Mouse (Mus musculus) heart, embryonic 12.5 days (tissue): ENCODE results near the gene Sesn1. TPM values are rescaled to one million over a fixed set of nuclear protein-coding genes. Genes with fewer than 3 reads are reported as not detected.

Experiments
- ATAC-seq: fragments of 200-750 bp; cut with Nextera tagmentation; 2 replicates; pipeline ENCODE4 v1.8.0; 2017; ENCODE audit warnings: moderate TSS enrichment, moderate library complexity; ENCODE audit not compliant: insufficient number of reproducible peaks, low FRiP score
- H3K27ac ChIP-seq: fragments of 300-500 bp; sonication (generic); 2 replicates; pipeline ENCODE4 v1.5.1; 2016; ENCODE audit warnings: mild to moderate bottlenecking, moderate library complexity; ENCODE audit not compliant: poor library complexity, severe bottlenecking
- H3K27me3 ChIP-seq: fragments of 300-500 bp; sonication (generic); replicated peaks from 2 replicates; pipeline ENCODE4 v1.6.1; 2016; ENCODE audit warnings: mild to moderate bottlenecking, moderate library complexity
- H3K36me3 ChIP-seq: fragments of 300-500 bp; sonication (generic); 2 replicates; pipeline ENCODE4 v1.6.1; 2016; ENCODE audit warnings: mild to moderate bottlenecking, moderate library complexity
- H3K4me1 ChIP-seq: fragments of 300-500 bp; sonication (generic); replicated peaks from 2 replicates; pipeline ENCODE4 v1.6.1; 2016; ENCODE audit warnings: mild to moderate bottlenecking
- H3K4me2 ChIP-seq: fragments of 300-500 bp; sonication (generic); 2 replicates; pipeline ENCODE4 v1.6.1; 2016; ENCODE audit warnings: mild to moderate bottlenecking, moderate library complexity
- H3K4me3 ChIP-seq: fragments of 300-500 bp; sonication (generic); 2 replicates; pipeline ENCODE4 v1.5.1; 2016; ENCODE audit warnings: mild to moderate bottlenecking
- H3K9ac ChIP-seq: fragments of 300-500 bp; sonication (generic); 2 replicates; pipeline ENCODE4 v1.6.1; 2016; ENCODE audit warnings: mild to moderate bottlenecking, moderate library complexity
- H3K9me3 ChIP-seq: fragments of 300-500 bp; sonication (generic); replicated peaks from 2 replicates; pipeline ENCODE4 v1.6.1; 2016; ENCODE audit warnings: mild to moderate bottlenecking, moderate library complexity
- WGBS: fragments of 180-500 bp; shearing (Covaris S2); methylation state at CpG from one replicate; pipeline ENCODE4 v1.1.7; 2016; 5-methylcytosine and 5-hydroxymethylcytosine counted together
- polyA plus RNA-seq: library from polyadenylated mRNA; unstranded; fragments of >200 nt; fragmentation: Nextera tagmentation; extraction: Ambion mirVana; gene quantifications from 2 replicates; pipeline ENCODE4 v1.2.1, GENCODE M21; 2016

Sesn1 gene
- polyA plus RNA-seq, 1 experiment from 2014 or later = 27.8 TPM

- WGBS = 72% methylated on average over 6 of the region's 6 CpGs
- no peak overlapping the region for H3K27ac ChIP-seq
These were observed 22.5 kb downstream of the Sesn1 start for GRCm38 (mm10) chr10:41832191-41832590.

GRCm38 (mm10) chr10:41834131-41834530 lies 24.4 kb downstream of the Sesn1 start:
- Histone ChIP-seq H3K4me1 (no peaks in the 10 kb centered on the region), H3K9ac (no peak overlapping the region), H3K4me3 (no peak overlapping the region), H3K27ac (no peak overlapping the region), H3K27me3 (no peaks in the 10 kb centered on the region), H3K9me3 (peaks cover 8% of the 10 kb centered on the region; the same call in 1 of the 2 replicates), H3K4me2 (no peak overlapping the region), H3K36me3 (peaks cover 7% of the 10 kb centered on the region; the same call in 1 of the 2 replicates)
- WGBS = 84% methylated on average over 2 of the region's 2 CpGs
- ATAC-seq = no peak

More at GRCm38 (mm10) chr10:41832191-41832590, 22.5 kb downstream of the Sesn1 start:
- Histone ChIP-seq H3K9ac (no peak overlapping the region), H3K9me3 (peaks cover 8% of the 10 kb centered on the region; the same call in 1 of the 2 replicates), H3K4me3 (no peak overlapping the region), H3K4me1 (peaks cover 9% of the 10 kb centered on the region), H3K4me2 (no peak overlapping the region), H3K36me3 (peaks cover 6% of the 10 kb centered on the region; the same call in 1 of the 2 replicates), H3K27me3 (no peaks in the 10 kb centered on the region)
- ATAC-seq = no peak

DNA sequence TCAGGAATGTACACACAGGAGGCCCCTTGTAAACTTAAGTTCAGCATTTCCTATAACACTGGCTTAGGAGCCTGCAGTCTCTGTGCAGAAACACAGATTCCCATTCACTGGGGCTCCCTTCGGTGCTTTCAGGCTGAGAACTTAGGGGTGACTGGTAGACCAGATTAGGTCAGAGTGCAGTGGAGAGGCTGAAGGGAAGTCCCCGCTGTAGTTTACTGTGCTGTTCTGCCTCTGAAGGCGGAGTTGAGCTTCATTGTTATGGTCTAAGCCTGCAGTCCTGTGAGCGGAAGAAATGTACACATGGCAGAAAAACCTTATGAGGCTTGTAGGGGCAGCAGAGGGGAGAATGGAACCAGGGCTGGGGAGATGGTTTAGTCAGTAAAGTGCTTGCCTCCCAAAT lies 29.2 kb downstream of the Sesn1 start:
- 83% methylated on average over 4 of the region's 4 CpGs for WGBS
- no peak overlapping the region for H3K9ac ChIP-seq

GRCm38 (mm10) chr10:41847737-41848136 lies 38.0 kb downstream of the Sesn1 start:
- Histone ChIP-seq H3K4me2 (no peak overlapping the region), H3K9ac (no peak overlapping the region), H3K9me3 (0 out of 2 replicates have a peak, but pooled peaks cover 3% of the 10 kb centered on the region), H3K27me3 (no peaks in the 10 kb centered on the region), H3K27ac (0 out of 2 replicates have a peak overlapping the region, but pooled peaks have one; percentile 52), H3K36me3 (peaks cover 3% of the 10 kb centered on the region; the same call in 1 of the 2 replicates), H3K4me1 (peaks cover 14% of the 10 kb centered on the region), H3K4me3 (no peak overlapping the region)
- no peak for ATAC-seq
- WGBS = 89% methylated on average over 8 of the region's 8 CpGs

More for the DNA sequence above, 29.2 kb downstream of the Sesn1 start:
- Histone ChIP-seq H3K27me3 (no peaks in the 10 kb centered on the region), H3K4me2 (no peak overlapping the region), H3K4me1 (no peaks in the 10 kb centered on the region), H3K9me3 (peaks cover 8% of the 10 kb centered on the region; the same call in 1 of the 2 replicates), H3K36me3 (peaks cover 7% of the 10 kb centered on the region; the same call in 1 of the 2 replicates), H3K27ac (no peak overlapping the region), H3K4me3 (no peak overlapping the region)
- ATAC-seq = no peak

GRCm38 (mm10) chr10:41848721-41849120 lies 39.0 kb downstream of the Sesn1 start:
- no peak for ATAC-seq
- 43% methylated on average over 2 of the region's 2 CpGs for WGBS
- no peak overlapping the region for H3K4me3 ChIP-seq
- peaks cover 14% of the 10 kb centered on the region for H3K4me1 ChIP-seq
- H3K9ac ChIP-seq = no peak overlapping the region
- H3K9me3 ChIP-seq = 0 out of 2 replicates have a peak, but pooled peaks cover 3% of the 10 kb centered on the region
- H3K36me3 ChIP-seq = peaks cover 3% of the 10 kb centered on the region; the same call in 1 of the 2 replicates
- 0 out of 2 replicates have a peak overlapping the region, but pooled peaks have one; percentile 28 for H3K4me2 ChIP-seq
- H3K27ac ChIP-seq = 0 out of 2 replicates have a peak overlapping the region, but pooled peaks have one; percentile 18
- H3K27me3 ChIP-seq = no peaks in the 10 kb centered on the region

DNA sequence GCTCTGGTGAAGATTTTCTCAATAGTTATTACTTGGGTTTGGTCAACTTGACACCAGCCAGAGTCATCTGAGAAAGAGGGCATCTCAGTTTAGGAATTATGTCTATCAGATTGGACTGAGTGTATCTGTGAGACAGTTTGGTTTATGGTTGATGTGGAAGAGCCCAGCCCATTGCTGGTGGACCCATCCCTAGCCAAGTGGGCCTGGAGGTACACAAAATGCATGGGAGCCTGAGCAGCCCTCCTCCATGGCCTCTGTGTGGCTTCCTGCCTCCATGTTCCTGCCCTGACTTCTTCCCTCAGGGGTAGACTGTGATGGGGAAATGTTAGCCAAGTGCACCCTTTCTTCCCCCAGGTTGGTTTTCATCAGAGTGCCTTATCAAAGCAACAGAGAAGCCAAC lies 50.1 kb downstream of the Sesn1 start:
- Histone ChIP-seq H3K36me3 (no peaks in the 10 kb centered on the region), H3K9ac (no peak overlapping the region), H3K27ac (no peak overlapping the region), H3K4me3 (no peak overlapping the region), H3K4me1 (no peaks in the 10 kb centered on the region), H3K9me3 (no peaks in the 10 kb centered on the region), H3K4me2 (no peak overlapping the region), H3K27me3 (no peaks in the 10 kb centered on the region)
- ATAC-seq = no peak

DNA sequence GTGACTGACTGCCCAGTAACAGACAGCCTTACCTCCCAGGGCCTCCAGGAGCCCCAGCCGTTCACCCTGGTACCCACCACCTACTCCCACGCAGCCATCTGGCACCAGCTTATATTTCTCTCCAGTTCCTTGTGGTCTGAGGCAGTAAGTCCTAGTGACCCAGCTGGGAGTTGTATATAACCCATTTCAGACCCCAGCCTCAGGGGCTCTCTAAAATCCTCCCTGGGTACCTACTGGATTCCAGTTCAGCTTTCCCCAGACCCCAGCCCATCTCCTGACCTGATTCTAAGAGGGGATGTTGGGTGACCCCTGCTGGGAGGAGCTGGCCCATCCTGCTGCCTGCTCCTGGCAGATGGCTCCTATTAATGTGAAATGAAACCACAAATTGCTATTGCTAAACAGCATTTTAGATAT lies 50.5 kb downstream of the Sesn1 start:
- H3K4me3 ChIP-seq = no peak overlapping the region
- WGBS = 72% methylated on average over 2 of the region's 2 CpGs
- ATAC-seq = no peak
- H3K27me3 ChIP-seq = no peaks in the 10 kb centered on the region
- H3K4me2 ChIP-seq = no peak overlapping the region
- no peaks in the 10 kb centered on the region for H3K9me3 ChIP-seq
- H3K36me3 ChIP-seq = no peaks in the 10 kb centered on the region
- no peak overlapping the region for H3K27ac ChIP-seq
- H3K9ac ChIP-seq = no peak overlapping the region
- H3K4me1 ChIP-seq = no peaks in the 10 kb centered on the region

- H3K27ac ChIP-seq = no peak overlapping the region
- H3K9me3 ChIP-seq = no peaks in the 10 kb centered on the region
- 58% methylated on average over 2 of the region's 2 CpGs for WGBS
- no peaks in the 10 kb centered on the region for H3K36me3 ChIP-seq
- no peak for ATAC-seq
- no peak overlapping the region for H3K4me2 ChIP-seq
- H3K4me3 ChIP-seq = no peak overlapping the region
- no peaks in the 10 kb centered on the region for H3K27me3 ChIP-seq
- no peak overlapping the region for H3K9ac ChIP-seq
- peaks cover 9% of the 10 kb centered on the region for H3K4me1 ChIP-seq
These were observed 53.3 kb downstream of the Sesn1 start for GRCm38 (mm10) chr10:41863053-41863452.

- no peak overlapping the region for H3K9ac ChIP-seq
- H3K4me3 ChIP-seq = no peak overlapping the region
- H3K4me2 ChIP-seq = no peak overlapping the region
- peak overlapping the region; percentile 77 for H3K27ac ChIP-seq
- 45% methylated on average over 3 of the region's 3 CpGs for WGBS
- peak; percentile 82 for ATAC-seq
- no peaks in the 10 kb centered on the region for H3K27me3 ChIP-seq
- H3K4me1 ChIP-seq = peaks cover 9% of the 10 kb centered on the region
- no peaks in the 10 kb centered on the region for H3K9me3 ChIP-seq
- no peaks in the 10 kb centered on the region for H3K36me3 ChIP-seq
These were observed 56.5 kb downstream of the Sesn1 start for GRCm38 (mm10) chr10:41866069-41866837.

GRCm38 (mm10) chr10:41866838-41867154 lies 57.1 kb downstream of the Sesn1 start:
- Histone ChIP-seq H3K27ac (peak overlapping the region; percentile 66), H3K9ac (no peak overlapping the region)
- no peak for ATAC-seq

GRCm38 (mm10) chr10:41867956-41868355 lies 58.2 kb downstream of the Sesn1 start:
- 84% methylated on average over 5 of the region's 5 CpGs for WGBS
- no peak for ATAC-seq
- Histone ChIP-seq H3K4me1 (peaks cover 14% of the 10 kb centered on the region), H3K27ac (no peak overlapping the region), H3K9ac (no peak overlapping the region), H3K4me3 (no peak overlapping the region), H3K9me3 (no peaks in the 10 kb centered on the region), H3K4me2 (no peak overlapping the region), H3K27me3 (no peaks in the 10 kb centered on the region), H3K36me3 (no peaks in the 10 kb centered on the region)

More at GRCm38 (mm10) chr10:41866838-41867154, 57.1 kb downstream of the Sesn1 start:
- Histone ChIP-seq H3K4me2 (no peak overlapping the region), H3K27me3 (no peaks in the 10 kb centered on the region), H3K36me3 (no peaks in the 10 kb centered on the region), H3K4me3 (no peak overlapping the region), H3K9me3 (no peaks in the 10 kb centered on the region), H3K4me1 (peaks cover 12% of the 10 kb centered on the region)
